Mouse (Mus musculus) C2C12 (cell line): ENCODE measurements around the gene Gm44790. TPM values are rescaled to one million over a fixed set of nuclear protein-coding genes. Genes with fewer than 3 reads are reported as not detected.
A peak's percentile ranks its signal among the peaks of the same experiment; 100 is the strongest.

Experiments
- H3K27me3 ChIP-seq: one replicate; pipeline ENCODE4 v1.6.1; 2011; ENCODE audit not compliant: control insufficient read depth, insufficient read depth, insufficient read length
- H3K36me3 ChIP-seq: one replicate; pipeline ENCODE4 v1.6.1; 2011; ENCODE audit not compliant: control insufficient read depth, insufficient read depth
- H3K4me3 ChIP-seq: one replicate; pipeline ENCODE4 v1.5.1; 2011; ENCODE audit warnings: mild to moderate bottlenecking, control low read depth; ENCODE audit not compliant: poor library complexity, insufficient read depth, severe bottlenecking
- H3K79me2 ChIP-seq: one replicate; pipeline ENCODE4 v1.6.1; 2011; ENCODE audit not compliant: control insufficient read depth, insufficient read depth
- H3K79me3 ChIP-seq: one replicate; pipeline ENCODE4 v1.6.1; 2011; ENCODE audit warnings: low read depth, control low read depth
- H3ac ChIP-seq: one replicate; pipeline ENCODE3; 2011; ENCODE audit warnings: low read depth; ENCODE audit not compliant: control insufficient read depth, insufficient read length
- CEBPB ChIP-seq: IDR thresholded peaks from one replicate; pipeline ENCODE4 v1.6.1; 2011; ENCODE audit warnings: low read depth, mild to moderate bottlenecking, control low read depth, moderate library complexity
- CTCF ChIP-seq: IDR thresholded peaks from one replicate; pipeline ENCODE4 v1.5.1; 2011; ENCODE audit not compliant: control insufficient read depth, insufficient read depth, insufficient read length
- FOSL1 ChIP-seq: IDR thresholded peaks from one replicate; pipeline ENCODE4 v1.8.0; 2011; ENCODE audit warnings: mild to moderate bottlenecking, low read length; ENCODE audit not compliant: poor library complexity, insufficient read depth, severe bottlenecking
- MAX ChIP-seq: IDR thresholded peaks from one replicate; pipeline ENCODE4 v1.6.1; 2011; ENCODE audit warnings: mild to moderate bottlenecking, control low read depth
- MYOD1 ChIP-seq: IDR thresholded peaks from one replicate; pipeline ENCODE4 v1.6.1; 2011; ENCODE audit warnings: low read depth; ENCODE audit not compliant: control insufficient read depth, insufficient read length
- MYOG ChIP-seq: IDR thresholded peaks from one replicate; pipeline ENCODE4 v1.6.1; 2011; ENCODE audit not compliant: control insufficient read depth, insufficient read length; ENCODE audit errors: extremely low read depth
- USF1 ChIP-seq: IDR thresholded peaks from one replicate; pipeline ENCODE4 v1.6.1; 2011; ENCODE audit warnings: low read depth, mild to moderate bottlenecking, control low read depth, moderate library complexity
- polyA plus RNA-seq: library from polyadenylated mRNA; unstranded; fragments of >200 nt; fragmentation: generic; extraction: Trizol; gene quantifications from one replicate; pipeline ENCODE4 v1.2.1, GENCODE M21; 2012; ENCODE audit warnings: missing spikeins

Gene Gm44790
- polyA plus RNA-seq, 1 experiment: not detected

DNA sequence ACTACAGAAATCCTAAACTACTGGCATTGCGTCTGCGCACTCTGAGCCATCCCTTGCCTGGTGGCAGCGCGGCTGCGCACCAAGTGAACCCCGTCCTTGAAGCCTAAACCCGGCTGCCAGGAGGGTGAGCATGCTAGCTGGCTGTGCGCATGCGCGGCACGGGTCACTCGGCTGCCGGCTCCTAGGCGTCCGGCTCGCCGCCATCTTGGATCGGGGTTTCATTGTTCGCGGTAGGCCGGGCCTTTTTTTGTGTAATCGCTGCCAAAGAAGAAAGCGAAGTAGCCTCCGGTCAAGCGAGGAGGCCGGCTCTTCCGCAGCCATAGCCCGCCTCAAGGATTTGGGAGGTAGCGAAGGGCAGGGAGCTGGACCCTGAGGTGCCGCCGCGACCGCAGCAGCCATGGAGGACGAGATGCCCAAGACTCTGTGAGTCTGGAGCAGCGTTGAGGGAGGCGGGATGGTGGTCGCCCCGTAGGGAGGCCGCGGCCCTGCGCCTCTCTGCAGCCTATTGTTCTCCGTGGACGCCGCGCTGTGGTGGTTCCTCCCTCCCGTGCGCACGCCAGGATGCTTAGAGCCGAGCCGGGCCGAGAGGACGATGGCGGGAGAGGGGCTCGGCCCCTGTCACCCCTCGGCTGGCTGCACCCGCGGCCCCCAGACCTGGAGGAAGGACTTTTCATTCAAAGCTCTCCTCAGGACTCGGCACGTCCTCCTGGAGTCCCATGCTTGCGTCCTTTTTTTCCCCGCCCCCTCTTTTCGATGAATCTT is 22.2 kb upstream of the Gm44790 start, which contains the start of gene Tia1:
Gene Tia1 (plus strand): TSS at position 120 of the 762 bp plus-strand sequence.
- Histone ChIP-seq H3K79me2 (peaks cover 52% of the 10 kb centered on the region), H3ac (peak within 1 kb of the TSS; percentile 96), H3K27me3 (no peaks in the 10 kb centered on the region), H3K36me3 (peaks cover 13% of the 10 kb centered on the region), H3K4me3 (peak within 1 kb of the TSS; percentile 91), H3K79me3 (peaks cover 45% of the 10 kb centered on the region)
- TF ChIP-seq MYOG (no peak), MYOD1 (no peak), CEBPB (no peak), MAX (no peak), CTCF (no peak), FOSL1 (no peak), USF1 (no peak)

DNA sequence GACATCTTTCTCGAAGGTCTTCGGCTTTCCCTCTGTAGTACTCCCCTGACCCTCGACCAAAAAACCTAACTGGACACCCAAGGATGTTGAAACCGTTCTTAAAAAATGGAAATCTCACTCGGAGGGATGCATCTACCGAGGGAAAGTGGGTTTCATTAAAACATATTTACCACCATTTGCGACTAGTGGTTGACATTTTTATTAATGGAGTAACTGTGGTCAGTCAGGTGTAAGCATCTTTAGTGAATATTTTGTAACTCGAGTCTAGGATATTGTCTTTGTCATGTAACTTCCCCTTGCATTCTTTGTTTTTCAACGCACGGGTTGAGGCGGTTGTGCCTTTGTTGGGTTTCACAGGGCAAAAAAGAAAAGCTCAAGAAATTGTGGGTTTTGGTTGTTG is 21.5 kb upstream of the Gm44790 start:
- Histone ChIP-seq H3ac (peak overlapping the region; percentile 52), H3K4me3 (peak overlapping the region; percentile 91), H3K79me2 (peaks cover 59% of the 10 kb centered on the region), H3K27me3 (no peaks in the 10 kb centered on the region), H3K36me3 (peaks cover 17% of the 10 kb centered on the region), H3K79me3 (peaks cover 52% of the 10 kb centered on the region)
- TF ChIP-seq FOSL1 (no peak), MYOD1 (no peak)

- Histone ChIP-seq H3K79me2 (peaks cover 72% of the 10 kb centered on the region), H3K4me3 (no peak overlapping the region), H3K36me3 (peaks cover 17% of the 10 kb centered on the region), H3K27me3 (no peaks in the 10 kb centered on the region), H3ac (no peak overlapping the region), H3K79me3 (peaks cover 62% of the 10 kb centered on the region)
- TF ChIP-seq MAX (no peak), CEBPB (no peak), CTCF (no peak), MYOD1 (no peak), FOSL1 (no peak), USF1 (no peak), MYOG (no peak)
Observed at GRCm38 (mm10) chr6:86406306-86406705, 20.2 kb upstream of the Gm44790 start.

- H3K79me3 ChIP-seq: no peaks in the 10 kb centered on the region
- peaks cover 2% of the 10 kb centered on the region for H3K79me2 ChIP-seq
- H3ac ChIP-seq: no peak overlapping the region
- no peaks in the 10 kb centered on the region for H3K27me3 ChIP-seq
- peaks cover 92% of the 10 kb centered on the region for H3K36me3 ChIP-seq
- TF ChIP-seq MYOG: no peak
- TF ChIP-seq FOSL1: no peak
- TF ChIP-seq CTCF: no peak
- TF ChIP-seq USF1: no peak
- TF ChIP-seq MAX: no peak
- TF ChIP-seq MYOD1: no peak
- TF ChIP-seq CEBPB: no peak
- H3K4me3 ChIP-seq: no peak overlapping the region
Observed at GRCm38 (mm10) chr6:86418711-86419110, 7.7 kb upstream of the Gm44790 start.

DNA sequence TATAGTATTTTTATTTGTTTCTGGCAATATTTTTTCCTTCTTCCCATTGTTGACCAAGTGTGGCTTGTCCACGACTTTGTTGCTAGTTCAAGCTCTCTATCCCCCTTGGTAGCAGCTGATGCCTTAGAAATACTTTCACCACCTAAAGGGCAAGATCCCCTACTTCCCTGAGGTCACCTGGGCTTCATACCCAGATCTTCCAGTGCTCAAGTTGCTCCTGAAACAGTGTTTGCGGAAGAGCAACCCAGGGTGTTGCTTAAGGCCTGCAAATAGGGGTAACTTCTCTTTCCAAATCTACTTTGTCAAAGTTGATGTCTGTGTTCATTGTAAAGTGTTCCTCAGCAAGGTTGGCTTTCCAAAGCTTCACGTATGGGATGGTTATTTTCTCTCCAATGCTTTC is 7.2 kb upstream of the Gm44790 start:
- no peaks in the 10 kb centered on the region for H3K79me3 ChIP-seq
- no peak overlapping the region for H3K4me3 ChIP-seq
- H3K36me3 ChIP-seq: peaks cover 93% of the 10 kb centered on the region
- H3K79me2 ChIP-seq: no peaks in the 10 kb centered on the region
- H3ac ChIP-seq: no peak overlapping the region
- H3K27me3 ChIP-seq: no peaks in the 10 kb centered on the region
- TF ChIP-seq MAX (no peak), CEBPB (no peak)

- Histone ChIP-seq H3K36me3 (peaks cover 94% of the 10 kb centered on the region), H3K79me3 (no peaks in the 10 kb centered on the region), H3K27me3 (no peaks in the 10 kb centered on the region), H3K4me3 (no peak overlapping the region), H3ac (no peak overlapping the region), H3K79me2 (no peaks in the 10 kb centered on the region)
- TF ChIP-seq MYOG (no peak), MYOD1 (no peak), MAX (no peak)
Observed at GRCm38 (mm10) chr6:86420491-86420890, 6.0 kb upstream of the Gm44790 start.
